Mouse (Mus musculus): ENCODE results near the gene Mgea5.

Mgea5 gene

DNA sequence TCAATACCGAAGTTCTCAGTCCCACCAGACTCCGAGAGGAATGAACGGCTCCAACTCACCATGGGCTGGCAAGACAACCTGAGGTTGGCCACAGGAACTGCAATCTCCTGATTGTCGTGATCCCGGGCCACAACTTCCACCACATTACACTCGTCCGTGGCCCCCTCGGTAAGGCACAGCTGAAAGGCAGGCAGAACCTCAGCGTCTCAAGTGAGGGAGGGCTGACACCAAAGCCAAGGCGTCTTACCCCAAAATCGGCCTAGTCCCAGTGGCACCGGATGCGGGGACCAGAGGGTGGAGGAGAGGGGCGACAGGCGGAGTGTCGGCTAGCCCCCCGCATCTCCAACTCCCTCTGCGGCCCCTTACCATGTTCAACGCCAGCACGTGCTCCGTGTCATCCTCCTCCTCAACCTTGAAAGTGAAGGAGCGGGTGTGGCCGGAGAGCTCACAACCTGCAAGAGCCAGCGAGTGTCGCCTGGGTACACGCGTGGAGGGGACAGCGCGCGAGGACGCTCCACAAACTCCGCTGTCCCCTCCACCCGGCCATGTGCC, 34.9 kb downstream of the Mgea5 start:
- no peak for DNase-seq (ENCODE audit: low read depth, low spot score)

DNA sequence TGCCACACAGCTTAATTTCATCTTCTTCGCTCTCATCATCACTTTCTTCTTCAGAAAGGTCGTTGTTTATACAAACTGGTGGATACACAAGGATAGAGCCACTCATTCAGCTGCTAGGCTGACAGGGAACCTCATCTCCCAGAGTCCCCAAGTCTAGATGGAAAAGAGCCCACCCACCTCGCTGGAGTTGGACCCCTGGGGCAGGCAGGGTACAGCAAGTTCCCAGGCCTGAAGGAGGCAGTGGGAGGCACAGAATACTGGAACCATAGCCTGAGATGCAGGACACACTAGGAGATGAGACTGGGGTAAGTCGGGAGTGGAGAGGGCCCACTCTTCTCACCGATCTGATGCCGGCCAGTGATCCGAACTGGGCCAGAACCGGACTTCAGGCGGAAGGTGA, 35.4 kb downstream of the Mgea5 start:
- DNase-seq (ENCODE audit: low read depth, low spot score) = no peak

DNA sequence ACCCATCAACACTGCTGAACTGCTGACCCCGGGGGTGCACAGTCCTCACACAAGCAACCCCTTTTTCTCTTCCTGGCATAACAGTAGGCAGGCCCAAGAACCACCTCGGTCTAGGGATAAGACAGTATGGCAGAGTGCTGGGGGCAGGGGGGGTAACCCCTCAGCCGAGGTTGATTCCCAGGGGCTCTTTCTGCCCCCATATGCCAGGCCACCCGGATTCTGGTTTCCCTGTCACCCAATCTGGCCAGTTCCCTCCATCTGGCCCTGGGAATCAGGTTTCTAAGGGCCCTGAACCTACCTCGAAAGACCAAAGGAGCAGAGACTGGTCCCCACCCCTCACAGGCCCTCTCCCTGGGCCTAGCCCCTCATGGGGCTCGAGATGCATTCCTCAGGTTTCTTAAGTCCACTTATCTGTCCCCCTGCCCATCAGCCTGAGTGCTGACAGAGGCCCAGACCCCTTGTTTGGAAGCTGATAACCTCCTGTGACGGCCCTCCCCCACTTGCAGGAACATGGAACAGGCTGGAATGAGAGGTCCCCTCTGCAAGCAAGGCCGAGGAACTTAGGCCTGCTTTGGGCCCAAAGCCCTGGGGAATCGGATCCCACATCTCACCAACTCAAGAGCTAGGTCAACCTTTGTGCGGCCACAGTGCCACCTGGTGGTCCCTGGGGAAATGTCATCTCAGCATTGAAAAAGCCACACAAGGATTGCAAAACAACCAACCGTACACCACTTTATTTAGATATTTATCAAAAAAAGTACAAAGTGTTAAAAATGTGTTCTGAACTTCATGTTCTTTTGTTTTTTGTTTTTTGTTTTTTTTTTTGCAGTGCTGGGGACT, 36.4 kb downstream of the Mgea5 start:
- DNase-seq (ENCODE audit: low read depth, low spot score) = peak; percentile 71

DNA sequence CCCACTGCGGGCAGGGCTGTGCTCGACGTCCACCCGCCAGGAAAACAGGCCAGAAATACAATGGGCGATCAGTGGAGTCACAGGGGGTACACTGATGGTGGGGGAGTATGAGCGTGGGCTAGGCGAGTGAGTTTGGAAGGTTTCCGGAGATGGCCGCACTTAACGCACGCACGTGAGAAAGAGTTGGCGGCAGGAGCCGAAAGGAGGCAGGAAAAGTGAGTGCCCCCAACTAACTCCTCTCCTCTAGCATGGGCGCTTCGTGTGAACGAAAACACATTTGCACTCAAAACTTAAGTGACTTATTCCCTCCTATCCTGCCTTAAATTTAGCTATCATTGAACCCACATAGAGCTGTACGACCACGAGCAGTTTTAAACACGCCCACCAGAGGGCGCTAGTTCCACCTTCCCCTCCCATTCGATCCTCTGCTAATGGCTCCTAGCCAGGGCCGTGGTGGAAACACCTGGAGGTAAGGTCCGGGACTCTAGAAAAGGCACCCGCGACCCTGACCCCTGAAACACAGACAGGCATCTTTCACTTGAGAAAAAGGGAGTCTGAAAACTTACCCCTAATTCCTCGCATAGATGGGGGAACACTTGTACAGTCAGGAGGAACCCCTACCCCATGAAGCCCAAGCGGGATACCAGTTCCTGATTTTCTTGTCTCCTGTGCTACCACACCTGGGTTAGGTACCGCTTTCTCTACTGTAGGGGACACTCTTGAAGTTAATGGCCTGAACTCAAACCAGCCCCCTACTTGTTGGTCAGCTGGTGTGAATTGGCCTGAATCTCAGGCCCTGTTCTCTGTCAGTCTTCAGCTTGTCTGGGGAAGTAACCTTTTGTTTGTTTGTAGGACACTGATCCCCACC, 37.2 kb downstream of the Mgea5 start:
- peak; percentile 71 for DNase-seq (ENCODE audit: low read depth, low spot score)

DNA sequence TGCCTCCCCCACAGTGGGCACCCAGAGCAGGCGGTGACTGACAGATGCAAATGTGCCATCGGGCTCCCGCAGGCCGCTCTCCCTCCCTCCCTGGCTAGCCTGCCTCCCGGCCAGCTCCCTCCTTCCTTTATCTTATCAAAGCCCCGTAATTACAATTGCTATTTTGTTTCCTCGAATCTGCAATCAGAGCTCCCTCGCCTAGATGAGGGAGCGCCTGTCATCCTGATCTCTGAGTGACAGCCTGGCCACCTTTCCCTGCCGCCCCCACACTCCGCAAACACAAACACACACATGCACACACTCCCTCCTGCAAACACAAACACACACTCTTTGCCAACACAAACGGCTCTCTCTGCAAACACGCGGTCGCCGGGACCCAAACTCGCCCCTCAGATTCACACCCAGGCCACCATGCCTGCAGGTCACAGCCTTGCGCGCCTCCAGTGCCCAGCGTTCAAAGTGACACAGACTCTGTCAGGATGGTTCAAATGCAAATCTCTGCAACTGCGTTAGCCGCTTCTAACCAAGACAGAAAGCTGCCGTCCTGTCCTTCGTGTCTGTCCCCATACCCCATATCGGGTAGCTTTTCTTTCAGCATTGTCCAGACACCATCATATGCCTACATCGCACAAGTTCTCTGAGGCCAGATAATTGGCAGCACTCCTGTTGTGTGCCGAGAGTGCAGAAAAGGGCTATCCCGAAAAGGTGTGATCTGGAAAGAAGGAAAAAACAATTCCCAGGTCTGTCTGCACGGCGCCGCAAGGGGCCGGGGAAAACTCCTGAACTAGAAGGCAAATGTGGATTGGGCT, 38.1 kb downstream of the Mgea5 start:
- DNase-seq (ENCODE audit: low read depth, low spot score) = no peak

DNA sequence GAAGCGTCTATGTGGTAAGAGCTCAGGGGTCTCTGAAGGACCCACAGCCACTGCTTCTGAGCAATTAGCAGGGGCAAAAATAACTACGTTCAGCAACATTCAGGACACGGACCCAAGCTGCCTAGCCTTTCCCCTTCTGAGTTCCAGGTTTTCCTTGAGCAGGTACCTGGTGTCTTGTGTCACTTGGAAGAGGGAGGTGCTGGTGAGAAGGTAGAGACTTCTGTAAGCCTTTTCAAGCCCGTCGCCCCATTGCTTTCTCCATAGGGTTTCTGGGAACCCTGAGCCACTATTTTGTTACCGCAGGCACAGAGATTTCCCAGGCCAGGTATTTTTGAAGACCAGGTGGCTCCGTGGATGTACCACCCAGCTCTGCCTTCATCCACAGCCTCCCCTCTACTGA, 40.0 kb downstream of the Mgea5 start:
- no peak for DNase-seq (ENCODE audit: low read depth, low spot score)

DNA sequence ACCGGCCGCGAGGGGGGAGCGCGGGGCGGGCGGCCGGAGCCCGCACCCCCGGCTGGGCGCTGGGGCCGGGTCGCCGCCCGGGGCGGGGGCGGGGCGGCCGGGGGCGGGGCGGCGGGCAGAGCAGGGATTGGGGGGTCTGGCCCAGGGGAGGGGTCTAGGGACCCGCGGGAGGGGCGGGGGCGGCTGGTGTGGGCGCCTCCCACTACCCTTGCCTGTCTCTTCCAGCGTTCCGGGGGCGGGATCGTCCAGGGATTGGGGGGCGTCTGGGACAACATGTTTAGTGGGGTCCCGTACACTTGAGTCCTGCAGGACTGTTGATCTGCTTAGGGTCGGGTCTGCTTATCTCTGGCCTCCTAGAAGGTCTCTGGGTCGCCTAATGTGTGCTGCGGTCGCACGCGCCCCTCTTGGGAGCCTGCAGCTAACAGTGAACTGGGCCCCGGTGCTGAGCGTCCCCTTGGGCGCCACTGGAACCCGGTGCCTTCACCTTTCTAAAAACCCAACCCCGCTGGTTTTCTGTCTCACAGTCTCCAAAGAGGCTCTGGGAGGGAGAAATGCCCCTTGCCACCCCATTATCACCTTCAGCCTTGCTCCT, 40.6 kb downstream of the Mgea5 start:
- DNase-seq (ENCODE audit: low read depth, low spot score) = no peak

DNA sequence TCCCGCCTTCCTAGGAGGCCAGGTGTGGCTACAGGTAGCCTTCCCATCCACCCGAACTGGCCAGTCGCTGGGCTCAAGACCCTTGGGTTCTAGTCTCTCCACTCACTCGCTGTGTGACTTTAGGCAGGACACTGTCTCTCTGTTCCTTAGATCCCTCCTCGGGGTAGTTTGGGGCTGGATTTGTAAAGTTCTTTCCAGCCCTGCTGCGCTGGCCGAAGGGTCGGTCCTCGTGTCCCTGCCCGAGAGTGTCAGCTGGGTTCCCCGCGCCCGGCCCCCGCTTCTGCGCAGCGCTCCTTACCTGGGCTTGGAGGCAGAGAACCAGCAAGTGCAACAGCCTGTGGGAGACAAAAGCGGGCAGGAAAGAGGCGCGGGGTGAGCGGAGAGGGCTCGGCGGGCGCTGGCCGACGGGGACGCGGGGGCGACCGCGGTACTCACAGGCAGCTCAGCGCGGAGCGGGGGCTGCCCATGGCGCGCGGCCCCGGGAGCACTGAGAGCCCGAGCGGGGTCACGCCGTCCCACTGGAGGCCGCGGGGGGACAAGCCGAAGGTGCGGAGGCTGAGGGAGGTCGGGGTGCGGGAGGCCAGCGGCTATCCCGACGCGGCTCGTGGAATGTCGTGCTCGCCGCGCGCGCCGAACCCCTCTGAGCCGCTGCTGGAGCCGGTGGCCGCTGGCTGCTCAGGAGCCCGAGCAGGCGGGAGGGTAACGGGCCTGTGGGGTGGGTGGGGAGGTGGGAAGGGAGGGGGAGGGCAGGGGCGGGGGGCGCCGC, 41.2 kb downstream of the Mgea5 start, which contains the start of gene Fgf8:
TSS of gene Fgf8 (minus strand) at position 698 of the 766 bp plus-strand sequence.
- DNase-seq (ENCODE audit: low read depth, low spot score) = no peak

DNA sequence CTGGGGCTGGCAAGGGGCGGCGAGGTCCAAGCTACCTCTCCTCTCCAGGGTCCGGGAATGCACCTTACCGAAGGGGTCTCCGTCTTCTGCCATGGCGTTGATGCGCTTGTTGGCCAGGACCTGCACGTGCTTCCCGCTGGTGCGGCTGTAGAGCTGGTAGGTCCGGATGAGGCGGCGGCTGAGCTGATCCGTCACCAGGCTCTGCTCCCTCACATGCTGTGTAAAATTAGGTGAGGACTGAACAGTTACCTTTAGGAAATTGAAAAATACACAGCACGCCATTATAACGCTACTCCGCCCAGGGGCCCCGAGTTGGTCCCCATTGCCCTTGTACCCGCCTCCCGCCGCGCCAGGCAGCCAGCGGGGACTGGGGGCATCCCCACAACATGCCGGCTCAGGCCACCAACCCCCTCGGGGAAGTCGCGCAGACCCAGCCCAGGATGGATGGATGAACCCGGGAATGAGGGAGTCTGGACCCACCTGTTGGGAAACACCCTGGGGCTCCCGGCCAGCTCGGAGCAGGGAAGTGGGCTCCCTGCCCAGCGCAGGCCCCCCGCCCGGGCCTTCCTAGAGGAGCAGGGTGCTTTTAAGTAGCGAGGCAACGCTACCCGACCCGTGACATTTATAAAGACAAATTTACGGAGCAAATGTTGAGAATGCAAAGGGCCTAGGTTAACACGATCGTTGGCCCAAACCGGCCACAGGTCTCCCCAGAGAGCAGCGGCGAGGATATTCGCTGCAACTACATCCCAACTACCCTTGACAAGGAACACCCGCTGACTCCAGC, 42.0 kb downstream of the Mgea5 start:
- DNase-seq (ENCODE audit: low read depth, low spot score) = no peak

DNA sequence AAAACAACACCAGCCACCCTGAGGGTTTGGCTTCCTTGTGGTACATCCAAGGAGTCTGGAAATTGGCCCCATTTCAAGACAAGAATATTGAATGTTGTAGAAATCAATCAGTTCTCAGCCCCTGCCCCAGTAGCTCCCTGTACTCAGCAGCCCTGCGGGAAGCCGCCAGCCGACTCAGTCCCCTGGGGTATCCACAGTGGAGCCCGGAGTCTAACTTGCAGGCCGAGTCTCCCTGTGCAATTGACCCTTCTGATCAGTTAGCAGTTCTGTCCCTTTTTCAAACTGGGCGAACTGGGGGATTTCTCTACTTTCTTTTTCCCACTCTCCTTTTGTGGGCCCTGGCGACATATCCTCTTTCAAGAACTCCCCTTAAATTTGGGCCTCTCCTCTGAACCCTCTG, 42.8 kb downstream of the Mgea5 start:
- DNase-seq (ENCODE audit: low read depth, low spot score) = no peak

DNA sequence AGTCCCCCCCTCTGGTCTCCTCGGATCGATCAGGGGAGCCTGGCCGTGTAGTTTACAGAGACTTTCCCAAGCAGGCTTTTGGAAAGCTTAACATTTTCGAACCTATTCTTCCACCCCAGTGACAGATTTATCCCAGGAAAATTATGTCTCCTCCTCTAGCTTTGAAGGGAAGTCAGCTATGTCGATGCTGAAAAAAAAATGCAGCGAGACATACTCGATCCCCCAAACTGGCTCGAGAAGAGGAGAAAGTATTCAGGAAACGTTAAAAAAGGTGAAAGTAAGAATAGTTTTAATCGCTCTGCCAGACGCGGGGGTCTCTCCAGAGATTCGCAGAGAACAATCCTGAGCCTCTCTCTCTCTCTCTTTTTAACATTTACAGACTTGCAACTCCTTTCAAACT, 43.4 kb downstream of the Mgea5 start:
- DNase-seq (ENCODE audit: low read depth, low spot score) = no peak

DNA sequence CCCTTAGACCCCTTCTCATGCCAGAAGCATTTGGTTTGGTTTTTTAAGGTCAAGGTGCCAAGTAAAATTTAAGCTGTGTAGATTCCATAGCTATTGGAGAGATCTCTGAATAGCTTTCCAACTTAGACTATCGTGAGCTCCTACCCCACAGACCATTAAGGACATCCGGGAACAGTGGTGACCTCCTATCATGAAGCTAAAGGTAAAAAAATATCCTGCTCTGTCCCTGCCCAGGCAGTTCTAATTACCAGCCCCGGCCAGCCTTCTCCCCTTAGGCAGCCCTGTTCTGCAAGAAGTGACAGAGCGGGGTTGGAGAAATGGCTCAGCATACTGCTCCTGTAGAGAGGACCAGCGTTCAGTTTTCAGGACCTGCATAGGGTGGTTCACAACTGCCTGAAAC, 45.1 kb downstream of the Mgea5 start:
- DNase-seq (ENCODE audit: low read depth, low spot score) = no peak

DNA sequence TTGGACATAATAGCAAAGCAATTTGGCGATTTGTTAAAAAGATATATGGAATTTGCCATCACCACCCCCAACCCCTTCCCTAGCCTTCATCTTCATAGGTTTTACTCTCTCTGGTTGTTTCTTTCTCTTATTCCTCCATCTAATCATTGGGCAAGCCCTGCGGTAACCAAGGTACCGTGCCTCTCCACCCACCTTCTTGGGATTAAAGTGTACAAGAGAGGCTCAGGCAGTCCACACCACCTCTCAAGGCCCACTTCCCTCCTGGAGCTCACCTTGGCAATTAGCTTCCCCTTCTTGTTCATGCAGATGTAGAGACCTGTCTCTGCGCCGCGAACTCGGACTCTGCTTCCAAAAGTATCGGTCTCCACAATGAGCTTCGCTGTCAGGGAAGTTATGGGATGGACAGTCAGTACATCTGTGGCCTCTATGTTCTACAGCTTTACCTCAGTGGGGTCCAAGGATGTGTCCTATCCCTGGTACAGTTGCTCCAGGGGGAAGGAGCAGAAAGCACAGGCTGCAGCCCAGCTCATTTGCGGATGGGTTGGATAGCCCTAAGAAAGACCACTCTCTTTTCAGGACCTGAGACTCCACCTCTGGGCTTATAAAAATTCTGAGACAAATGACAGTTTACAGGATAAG, 45.7 kb downstream of the Mgea5 start:
- no peak for DNase-seq (ENCODE audit: low read depth, low spot score)

DNA sequence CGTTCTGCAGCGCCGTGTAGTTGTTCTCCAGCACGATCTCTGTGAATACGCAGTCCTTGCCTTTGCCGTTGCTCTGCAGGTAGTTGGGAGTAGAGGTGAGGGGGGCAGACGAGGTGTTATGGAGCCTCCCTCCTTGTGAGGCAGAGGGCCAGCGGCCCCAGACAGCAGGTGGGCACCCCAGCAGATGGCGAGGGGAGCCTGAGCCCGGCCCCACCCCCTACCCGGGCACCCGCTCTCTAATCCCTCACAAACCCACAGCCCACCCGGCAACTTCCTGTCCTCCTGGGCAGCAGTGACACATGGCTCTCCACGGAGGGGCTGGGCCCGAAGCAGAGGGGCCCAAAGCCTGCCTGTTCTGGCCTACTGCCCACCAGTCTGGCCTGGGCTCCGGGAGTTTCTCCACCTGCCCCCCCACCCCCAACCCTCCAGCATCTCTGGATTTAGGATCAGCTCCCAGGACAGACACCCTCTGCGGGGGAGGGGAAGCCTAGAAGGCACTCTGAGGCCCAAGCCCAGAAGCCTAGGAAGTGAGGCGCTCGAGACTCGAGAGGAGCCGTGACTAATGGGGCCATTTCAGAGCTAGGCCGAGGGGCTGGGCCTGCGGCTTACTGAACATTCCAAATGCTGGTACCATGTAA, 46.3 kb downstream of the Mgea5 start:
- DNase-seq (ENCODE audit: low read depth, low spot score) = no peak

DNA sequence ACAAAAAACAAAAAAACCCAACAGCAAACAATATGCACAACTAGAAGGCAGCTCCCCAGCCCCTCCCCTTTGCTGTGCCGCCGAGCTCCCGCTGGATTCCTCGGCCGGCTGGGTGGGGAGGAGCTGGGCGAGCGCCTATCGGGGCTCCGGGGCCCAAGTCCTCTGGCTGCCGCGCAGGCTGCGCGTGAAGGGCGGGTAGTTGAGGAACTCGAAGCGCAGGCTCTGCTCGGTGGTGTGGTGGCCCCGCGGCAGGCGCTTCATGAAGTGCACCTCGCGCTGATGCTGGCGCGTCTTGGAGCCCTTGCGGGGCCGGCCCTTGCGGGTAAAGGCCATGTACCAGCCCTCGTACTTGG, 46.8 kb downstream of the Mgea5 start:
- DNase-seq (ENCODE audit: low read depth, low spot score) = no peak

DNA sequence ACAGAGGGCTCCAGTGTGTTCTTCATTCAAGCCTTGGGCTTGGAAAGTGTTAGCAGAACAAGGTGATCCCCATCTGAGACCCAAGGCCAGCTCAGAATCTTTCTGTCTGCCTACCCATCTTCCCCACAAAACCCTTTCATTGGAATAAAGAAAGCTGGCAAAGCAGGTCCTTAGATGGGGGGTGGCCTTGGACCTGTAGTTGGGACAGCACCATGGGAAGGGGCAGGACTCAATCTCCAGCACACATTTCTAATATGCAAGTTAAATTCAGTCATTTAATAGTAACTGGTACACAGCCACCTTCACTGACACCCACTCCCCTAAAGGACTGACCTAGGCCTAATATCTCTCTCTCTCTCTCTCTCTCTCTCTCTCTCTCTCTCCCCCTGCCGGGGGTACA, 47.4 kb downstream of the Mgea5 start:
- no peak for DNase-seq (ENCODE audit: low read depth, low spot score)

DNA sequence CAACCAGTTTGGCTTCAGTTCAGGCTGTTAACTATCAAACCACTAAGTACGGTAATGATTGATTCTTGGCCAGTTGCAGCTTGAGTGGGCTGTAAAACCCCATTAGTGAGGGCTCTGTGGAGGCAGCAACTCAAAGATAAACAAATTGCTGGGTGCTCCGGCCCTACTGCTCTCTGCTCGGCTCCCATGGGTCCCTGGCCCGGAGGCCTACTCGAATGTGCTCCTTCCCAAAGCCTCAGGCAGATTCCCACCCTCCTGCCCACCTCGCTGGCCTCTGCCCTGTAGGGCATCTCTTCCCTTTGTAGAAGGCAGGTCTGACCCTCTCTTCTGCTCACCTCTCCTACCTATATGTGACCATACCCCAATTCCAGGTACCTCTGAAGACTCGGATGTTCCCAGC, 48.9 kb downstream of the Mgea5 start:
- DNase-seq (ENCODE audit: low read depth, low spot score) = no peak

DNA sequence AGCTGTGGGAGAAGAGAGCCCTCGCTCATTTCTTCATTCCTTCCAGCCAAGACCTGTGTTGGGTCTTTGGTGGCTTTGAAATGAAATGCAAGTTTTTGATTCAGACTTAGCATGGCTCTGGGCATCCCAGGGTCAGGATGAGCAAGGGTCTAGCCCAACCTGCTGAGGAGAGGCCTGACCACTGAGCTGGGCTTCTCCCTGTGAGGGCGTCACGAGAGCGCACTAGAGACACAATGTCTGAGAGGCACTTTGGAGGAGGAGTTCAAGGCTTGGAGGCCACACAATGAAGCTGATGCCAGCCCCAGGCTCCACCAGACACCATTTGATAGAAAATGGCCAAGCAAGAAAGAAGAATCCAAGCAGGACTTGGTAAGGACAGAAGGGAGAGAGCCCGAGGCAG, 49.4 kb downstream of the Mgea5 start:
- DNase-seq (ENCODE audit: low read depth, low spot score) = no peak

DNA sequence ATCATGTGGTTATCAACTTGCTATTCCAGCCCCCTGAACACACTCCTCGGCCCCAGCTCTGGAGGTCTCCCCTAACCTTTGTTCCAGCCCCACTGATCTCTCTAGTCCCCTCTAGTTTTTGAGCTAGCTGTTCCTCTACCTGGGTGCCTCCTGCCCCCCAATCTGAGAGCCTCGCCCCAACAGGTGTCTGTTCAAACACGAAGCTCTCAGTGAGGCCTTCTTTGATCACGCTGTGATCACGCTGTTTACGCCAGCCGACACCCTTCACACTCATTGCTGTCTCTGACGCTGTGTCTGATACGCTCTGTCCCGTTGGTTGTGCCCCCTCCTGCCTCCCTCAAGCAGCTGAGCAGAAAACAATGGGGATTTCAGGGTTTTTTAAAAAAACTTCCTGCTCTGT, 50.1 kb downstream of the Mgea5 start:
- DNase-seq (ENCODE audit: low read depth, low spot score) = no peak

Measured in c-Kit-negative CD71-positive TER-119-positive erythroid progenitor cells, embryonic 14.5 days (primary cell).